ENCODE assay signal across 19 mouse cellular contexts in genomic region chr10:43550923-43551322, GRCm38 (mm10). TPM values are rescaled to one million over a fixed set of nuclear protein-coding genes. Genes with fewer than 3 reads are reported as not detected.
DNase-seq lines count a peak whose midpoint lies in the region; ATAC-seq lines count a peak whose summit lies in the region.
"Had no signal": no experiment of that assay in that cellular context is flagged by ENCODE, and none has a peak within 500 bp of the region (broad histone marks: within the 10 kb centered on the region; RNA-seq: fewer than 3 reads in every experiment).

No protein-coding gene starts in this region.

- DNase-seq in midbrain, embryonic 14.5 days = no peak
- DNase-seq in thymus, postnatal 0 days (ENCODE audit: low spot score) = no peak
- DNase-seq: adrenal gland, postnatal 10 days; cerebellum, adult 11 months; cerebellum, adult 8-10 months; cerebellum, postnatal 14 days; embryo, embryonic 11 days; gastrocnemius, postnatal 14 days had no signal

- no peaks in the 10 kb centered on the region for H3K9me3 ChIP-seq in hindbrain, embryonic 13.5 days
- H3K9me3 ChIP-seq in hindbrain, embryonic 12.5 days (replicated peaks) = no peaks in the 10 kb centered on the region
- H3K9me3 ChIP-seq in midbrain, embryonic 15.5 days = no peaks in the 10 kb centered on the region
- H3K9me3 ChIP-seq in midbrain, embryonic 14.5 days (ENCODE audit: control insufficient read depth, low read length) = no peaks in the 10 kb centered on the region
- H3K9me3 ChIP-seq in hindbrain, embryonic 16.5 days (ENCODE audit: control insufficient read depth, low read length) = no peaks in the 10 kb centered on the region
- H3K9me3 ChIP-seq: embryonic facial prominence, embryonic 12.5 days; intestine, embryonic 15.5 days had no signal

- 0 out of 2 replicates have a peak, but pooled peaks have one; percentile 43 for ATAC-seq in hindbrain, embryonic 13.5 days (ENCODE audit: low FRiP score)
- ATAC-seq in hindbrain, embryonic 12.5 days (ENCODE audit: low FRiP score) = no peak
- ATAC-seq in midbrain, embryonic 15.5 days (replicated peaks) = no peak
- ATAC-seq in midbrain, embryonic 14.5 days (ENCODE audit: low FRiP score, low TSS enrichment) = no peak
- ATAC-seq in hindbrain, embryonic 16.5 days = peak; percentile 50; the same call in 1 of the 2 replicates
- no peak for ATAC-seq in monocyte, adult 5-6 weeks (replicated peaks; ENCODE audit: insufficient number of reproducible peaks, low FRiP score, low TSS enrichment, poor library complexity, severe bottlenecking)
- ATAC-seq: forebrain, embryonic 16.5 days; intestine, embryonic 15.5 days had no signal

- no peaks in the 10 kb centered on the region for H3K27me3 ChIP-seq in hindbrain, embryonic 13.5 days
- no peaks in the 10 kb centered on the region for H3K27me3 ChIP-seq in hindbrain, embryonic 12.5 days
- H3K27me3 ChIP-seq in midbrain, embryonic 15.5 days (replicated peaks) = no peaks in the 10 kb centered on the region
- H3K27me3 ChIP-seq in midbrain, embryonic 14.5 days (ENCODE audit: control insufficient read depth, insufficient read depth, low read length) = no peaks in the 10 kb centered on the region
- H3K27me3 ChIP-seq in hindbrain, embryonic 16.5 days (replicated peaks; ENCODE audit: control insufficient read depth, insufficient read depth, low read length) = no peaks in the 10 kb centered on the region
- H3K27me3 ChIP-seq: embryonic facial prominence, embryonic 12.5 days; forebrain, embryonic 12.5 days; heart, embryonic 12.5 days; intestine, embryonic 15.5 days had no signal

- no peak overlapping the region for H3K4me3 ChIP-seq in hindbrain, embryonic 13.5 days
- H3K4me3 ChIP-seq in hindbrain, embryonic 12.5 days = no peak overlapping the region
- H3K4me3 ChIP-seq in midbrain, embryonic 15.5 days = no peak overlapping the region
- no peak overlapping the region for H3K4me3 ChIP-seq in midbrain, embryonic 14.5 days (replicated peaks; ENCODE audit: low read depth, low read length)
- no peak overlapping the region for H3K4me3 ChIP-seq in hindbrain, embryonic 16.5 days (ENCODE audit: low read length)
- H3K4me3 ChIP-seq: embryonic facial prominence, embryonic 12.5 days; forebrain, embryonic 12.5 days; heart, embryonic 12.5 days; intestine, embryonic 15.5 days had no signal

- H3K4me2 ChIP-seq in hindbrain, embryonic 13.5 days = no peak overlapping the region
- H3K4me2 ChIP-seq in hindbrain, embryonic 12.5 days (replicated peaks) = no peak overlapping the region
- H3K4me2 ChIP-seq in midbrain, embryonic 15.5 days = no peak overlapping the region
- no peak overlapping the region for H3K4me2 ChIP-seq in midbrain, embryonic 14.5 days (ENCODE audit: low read length)
- no peak overlapping the region for H3K4me2 ChIP-seq in hindbrain, embryonic 16.5 days (ENCODE audit: low read length)
- H3K4me2 ChIP-seq: embryonic facial prominence, embryonic 12.5 days; forebrain, embryonic 12.5 days; heart, embryonic 12.5 days; intestine, embryonic 15.5 days had no signal

- peak overlapping the region; percentile 48 for H3K27ac ChIP-seq in hindbrain, embryonic 13.5 days
- H3K27ac ChIP-seq in hindbrain, embryonic 12.5 days = no peak overlapping the region
- H3K27ac ChIP-seq in midbrain, embryonic 15.5 days = 0 out of 2 replicates have a peak overlapping the region, but pooled peaks have one; percentile 8
- H3K27ac ChIP-seq in midbrain, embryonic 14.5 days (replicated peaks; ENCODE audit: low read depth, low read length) = no peak overlapping the region; the same call in none of the 2 replicates
- H3K27ac ChIP-seq in hindbrain, embryonic 16.5 days (ENCODE audit: low read depth, low read length) = 0 out of 2 replicates have a peak overlapping the region, but pooled peaks have one; percentile 9
- H3K27ac ChIP-seq: embryonic facial prominence, embryonic 12.5 days; forebrain, embryonic 12.5 days; intestine, embryonic 15.5 days had no signal

- 25% methylated on average over 3 of the region's 3 CpGs for WGBS in hindbrain, embryonic 13.5 days
- 32% methylated on average over 3 of the region's 3 CpGs for WGBS in hindbrain, embryonic 12.5 days
- 35% methylated on average over 3 of the region's 3 CpGs for WGBS in midbrain, embryonic 15.5 days
- 39% methylated on average over 3 of the region's 3 CpGs for WGBS in midbrain, embryonic 14.5 days
- WGBS in hindbrain, embryonic 16.5 days = 19% methylated on average over 3 of the region's 3 CpGs

- H3K36me3 ChIP-seq in hindbrain, embryonic 13.5 days = no peaks in the 10 kb centered on the region
- no peaks in the 10 kb centered on the region for H3K36me3 ChIP-seq in hindbrain, embryonic 12.5 days
- no peaks in the 10 kb centered on the region for H3K36me3 ChIP-seq in midbrain, embryonic 15.5 days (replicated peaks)
- no peaks in the 10 kb centered on the region for H3K36me3 ChIP-seq in midbrain, embryonic 14.5 days (ENCODE audit: control insufficient read depth, insufficient read depth, low read length)
- H3K36me3 ChIP-seq in hindbrain, embryonic 16.5 days (ENCODE audit: control insufficient read depth, insufficient read depth, low read length) = no peaks in the 10 kb centered on the region
- H3K36me3 ChIP-seq: embryonic facial prominence, embryonic 12.5 days; forebrain, embryonic 12.5 days; G1E; heart, embryonic 12.5 days; intestine, embryonic 15.5 days had no signal

- H3K9ac ChIP-seq in hindbrain, embryonic 13.5 days = no peak overlapping the region
- H3K9ac ChIP-seq in hindbrain, embryonic 12.5 days = no peak overlapping the region
- no peak overlapping the region for H3K9ac ChIP-seq in midbrain, embryonic 15.5 days
- H3K9ac ChIP-seq in midbrain, embryonic 14.5 days (replicated peaks; ENCODE audit: low read length) = no peak overlapping the region
- no peak overlapping the region for H3K9ac ChIP-seq in hindbrain, embryonic 16.5 days (ENCODE audit: low read depth, low read length)
- H3K9ac ChIP-seq: embryonic facial prominence, embryonic 12.5 days; forebrain, embryonic 12.5 days; heart, embryonic 12.5 days; intestine, embryonic 15.5 days had no signal

- peaks cover 10% of the 10 kb centered on the region for H3K4me1 ChIP-seq in hindbrain, embryonic 13.5 days (replicated peaks)
- peaks cover 6% of the 10 kb centered on the region; the same call in 1 of the 2 replicates for H3K4me1 ChIP-seq in hindbrain, embryonic 12.5 days
- H3K4me1 ChIP-seq in midbrain, embryonic 15.5 days = no peaks in the 10 kb centered on the region
- no peaks in the 10 kb centered on the region for H3K4me1 ChIP-seq in midbrain, embryonic 14.5 days (ENCODE audit: control insufficient read depth, insufficient read depth, low read length)
- no peaks in the 10 kb centered on the region for H3K4me1 ChIP-seq in hindbrain, embryonic 16.5 days (ENCODE audit: control insufficient read depth, insufficient read depth, low read depth, low read length)
- H3K4me1 ChIP-seq: embryonic facial prominence, embryonic 12.5 days; heart, embryonic 12.5 days; intestine, embryonic 15.5 days had no signal

RNA-seq across cellular contexts. Expression of gene 1700021F05Rik, which starts 10.1 kb away (rescaled TPM):
- polyA plus RNA-seq in hindbrain, embryonic 13.5 days (2015; fragmentation: Nextera tagmentation; extraction: Ambion mirVana) = 65.5 and 69.7 TPM in 2 replicates
- polyA plus RNA-seq in hindbrain, embryonic 12.5 days (2016; fragmentation: Nextera tagmentation; extraction: Ambion mirVana) = 53.7 and 65.4 TPM in 2 replicates
- polyA plus RNA-seq in midbrain, embryonic 15.5 days (2015; fragmentation: Nextera tagmentation; extraction: Ambion mirVana) = 62.6 and 66.2 TPM in 2 replicates
- 67.8 and 69.6 TPM in 2 replicates for polyA plus RNA-seq in midbrain, embryonic 14.5 days (2014; fragmentation: Nextera tagmentation; extraction: Ambion mirVana)
- 64.8 and 74.9 TPM in 2 replicates for polyA plus RNA-seq in hindbrain, embryonic 16.5 days (2015; fragmentation: Nextera tagmentation; extraction: Ambion mirVana)
- polyA plus RNA-seq in thymus, postnatal 0 days (2015; fragmentation: Nextera tagmentation; extraction: Ambion mirVana) = 48.4 and 54.3 TPM in 2 replicates
- total RNA-seq in monocyte, adult 5-6 weeks (2017) = 40.7 to 52.8 TPM (median 51.9 TPM) in 3 replicates

RNA-seq across cellular contexts. Expression of gene Gm9803, which starts 27.0 kb away (rescaled TPM):
- polyA plus RNA-seq in hindbrain, embryonic 13.5 days (2015; fragmentation: Nextera tagmentation; extraction: Ambion mirVana) = 16.4 and 19.4 TPM in 2 replicates
- polyA plus RNA-seq in hindbrain, embryonic 12.5 days (2016; fragmentation: Nextera tagmentation; extraction: Ambion mirVana) = 10.1 and 22.2 TPM in 2 replicates
- polyA plus RNA-seq in midbrain, embryonic 15.5 days (2015; fragmentation: Nextera tagmentation; extraction: Ambion mirVana) = 20.2 and 22.7 TPM in 2 replicates
- 11.6 and 18.4 TPM in 2 replicates for polyA plus RNA-seq in midbrain, embryonic 14.5 days (2014; fragmentation: Nextera tagmentation; extraction: Ambion mirVana)
- polyA plus RNA-seq in hindbrain, embryonic 16.5 days (2015; fragmentation: Nextera tagmentation; extraction: Ambion mirVana) = 15.2 and 49.0 TPM in 2 replicates
- 30.6 and 33.2 TPM in 2 replicates for polyA plus RNA-seq in thymus, postnatal 0 days (2015; fragmentation: Nextera tagmentation; extraction: Ambion mirVana)
- total RNA-seq in monocyte, adult 5-6 weeks (2017) = 2.1 to 13.0 TPM (median 8.4 TPM) in 3 replicates

RNA-seq across cellular contexts. Expression of gene Cd24a, which starts 27.2 kb away (rescaled TPM):
- 1,003 and 1,012 TPM in 2 replicates for polyA plus RNA-seq in hindbrain, embryonic 13.5 days (2015; fragmentation: Nextera tagmentation; extraction: Ambion mirVana)
- 727 and 798 TPM in 2 replicates for polyA plus RNA-seq in hindbrain, embryonic 12.5 days (2016; fragmentation: Nextera tagmentation; extraction: Ambion mirVana)
- polyA plus RNA-seq in midbrain, embryonic 15.5 days (2015; fragmentation: Nextera tagmentation; extraction: Ambion mirVana) = 787 and 795 TPM in 2 replicates
- polyA plus RNA-seq in midbrain, embryonic 14.5 days (2014; fragmentation: Nextera tagmentation; extraction: Ambion mirVana) = 1,113 and 1,163 TPM in 2 replicates
- polyA plus RNA-seq in hindbrain, embryonic 16.5 days (2015; fragmentation: Nextera tagmentation; extraction: Ambion mirVana) = 546 and 598 TPM in 2 replicates
- polyA plus RNA-seq in thymus, postnatal 0 days (2015; fragmentation: Nextera tagmentation; extraction: Ambion mirVana) = 169 and 194 TPM in 2 replicates
- 46.3 to 319 TPM (median 299 TPM) in 3 replicates for total RNA-seq in monocyte, adult 5-6 weeks (2017)

Comparison
In these comparisons a context has a peak if more than half of its experiments do, and no peak if none do; other contexts are left out.
1. ATAC-seq: peak in hindbrain, embryonic 13.5 days (single experiment) and hindbrain, embryonic 16.5 days (single experiment); none in hindbrain, embryonic 12.5 days (single experiment), midbrain, embryonic 15.5 days (single experiment), midbrain, embryonic 14.5 days (single experiment) and monocyte, adult 5-6 weeks (single experiment).
2. H3K27ac ChIP-seq: peak in hindbrain, embryonic 13.5 days (single experiment), midbrain, embryonic 15.5 days (single experiment) and hindbrain, embryonic 16.5 days (single experiment); none in hindbrain, embryonic 12.5 days (single experiment) and midbrain, embryonic 14.5 days (single experiment).